Mouse (Mus musculus): ENCODE measurements at regions not wholly inside any gene's neighbourhood (a gene's known extent, or its start where the extent isn't known, plus 50 kb on each side); places are given as distances from the start of the nearest gene placed in this dataset.

- intact Hi-C loops (cut with DNase I), result no loop called here
- TF ChIP-seq CTCF (IDR thresholded peaks at IDR 0.05), result no peak
- no peak for DNase-seq
- H3K4me3 ChIP-seq, result no peak overlapping the region
- H3K27ac ChIP-seq, result no peak overlapping the region
Measured at GRCm38 (mm10) chr10:17475976-17476375, 247.0 kb upstream of the Cited2 start.

- Histone ChIP-seq H3K4me3 (no peak overlapping the region), H3K27ac (no peak overlapping the region)
- peak; percentile 67 for DNase-seq
- intact Hi-C loops (cut with DNase I), result no loop called here
- no peak for TF ChIP-seq CTCF (IDR thresholded peaks at IDR 0.05)
Measured at GRCm38 (mm10) chr10:17476720-17477119, 246.3 kb upstream of the Cited2 start.

- no peak overlapping the region for H3K27ac ChIP-seq
- intact Hi-C loops (cut with DNase I), result no loop called here
- TF ChIP-seq CTCF (IDR thresholded peaks at IDR 0.05), result no peak
- DNase-seq, result no peak
- H3K4me3 ChIP-seq, result no peak overlapping the region
Measured at GRCm38 (mm10) chr10:17478761-17479632, 244.0 kb upstream of the Cited2 start.

- no peak for DNase-seq
- no peak overlapping the region for H3K4me3 ChIP-seq
- H3K27ac ChIP-seq, result no peak overlapping the region
- intact Hi-C loops (cut with DNase I), result no loop called here
- no peak for TF ChIP-seq CTCF (IDR thresholded peaks at IDR 0.05)
Measured at GRCm38 (mm10) chr10:17482751-17483150, 240.3 kb upstream of the Cited2 start.

GRCm38 (mm10) chr10:17485049-17485449 is 238.0 kb upstream of the Cited2 start:
- intact Hi-C loops (cut with DNase I), result no loop called here
- no peak for TF ChIP-seq CTCF (IDR thresholded peaks at IDR 0.05)
- DNase-seq, result no peak
- Histone ChIP-seq H3K4me3 (no peak overlapping the region), H3K27ac (no peak overlapping the region)

- Histone ChIP-seq H3K4me3 (no peak overlapping the region), H3K27ac (no peak overlapping the region)
- TF ChIP-seq CTCF (IDR thresholded peaks at IDR 0.05), result no peak
- intact Hi-C loops (cut with DNase I), result no loop called here
- DNase-seq, result no peak
Measured at GRCm38 (mm10) chr10:17485515-17485914, 237.5 kb upstream of the Cited2 start.

- Histone ChIP-seq H3K4me3 (no peak overlapping the region), H3K27ac (no peak overlapping the region)
- intact Hi-C loops (cut with DNase I), result no loop called here
- no peak for DNase-seq
- TF ChIP-seq CTCF (IDR thresholded peaks at IDR 0.05), result no peak
Measured at GRCm38 (mm10) chr10:17486011-17486410, 237.0 kb upstream of the Cited2 start.

- intact Hi-C loops (cut with DNase I), result no loop called here
- DNase-seq, result no peak
- no peak overlapping the region for H3K4me3 ChIP-seq
- H3K27ac ChIP-seq, result no peak overlapping the region
- no peak for TF ChIP-seq CTCF (IDR thresholded peaks at IDR 0.05)
Measured at GRCm38 (mm10) chr10:17487460-17487859, 235.6 kb upstream of the Cited2 start.

GRCm38 (mm10) chr10:17491611-17492305 is 231.3 kb upstream of the Cited2 start:
- TF ChIP-seq CTCF (IDR thresholded peaks at IDR 0.05), result no peak
- Histone ChIP-seq H3K4me3 (no peak overlapping the region), H3K27ac (no peak overlapping the region)
- intact Hi-C loops (cut with DNase I), result no loop called here
- no peak for DNase-seq

GRCm38 (mm10) chr10:17493137-17493536 is 229.9 kb upstream of the Cited2 start:
- no peak for DNase-seq
- intact Hi-C loops (cut with DNase I), result no loop called here
- Histone ChIP-seq H3K4me3 (no peak overlapping the region), H3K27ac (no peak overlapping the region)
- TF ChIP-seq CTCF (IDR thresholded peaks at IDR 0.05), result no peak

GRCm38 (mm10) chr10:17496831-17497230 is 226.2 kb upstream of the Cited2 start:
- intact Hi-C loops (cut with DNase I), result no loop called here
- no peak overlapping the region for H3K4me3 ChIP-seq
- DNase-seq, result no peak
- TF ChIP-seq CTCF (IDR thresholded peaks at IDR 0.05), result no peak
- no peak overlapping the region for H3K27ac ChIP-seq

GRCm38 (mm10) chr10:17510626-17511193 is 212.3 kb upstream of the Cited2 start:
- intact Hi-C loops (cut with DNase I), result no loop called here
- TF ChIP-seq CTCF (IDR thresholded peaks at IDR 0.05), result no peak
- Histone ChIP-seq H3K27ac (no peak overlapping the region), H3K4me3 (no peak overlapping the region)
- no peak for DNase-seq

- no peak overlapping the region for H3K4me3 ChIP-seq
- TF ChIP-seq CTCF (IDR thresholded peaks at IDR 0.05), result no peak
- peak overlapping the region; percentile 25; the same call in 1 of the 2 replicates for H3K27ac ChIP-seq
- DNase-seq, result no peak
- intact Hi-C loops (cut with DNase I), result no loop called here
Measured at GRCm38 (mm10) chr10:17511779-17512335, 211.2 kb upstream of the Cited2 start.

Measured in gastrocnemius, adult 2 months (tissue).